Mouse (Mus musculus): ENCODE data around the gene Slc35f6. TPM values are rescaled to one million over a fixed set of nuclear protein-coding genes. Genes with fewer than 3 reads are reported as not detected.
"Not testable (repeated sequence)": the region's sequence is repeated elsewhere in the genome, so short reads cannot be mapped to it uniquely, and the experiment has no call there.

Gene Slc35f6
- polyA plus RNA-seq, 1 experiment from 2014 or later: 35.1 TPM

- Histone ChIP-seq H3K36me3 (no peaks in the 10 kb centered on the region), H3K4me3 (no peak overlapping the region), H3K9me3 (no peaks in the 10 kb centered on the region), H3K27me3 (no peaks in the 10 kb centered on the region), H3K9ac (no peak overlapping the region), H3K4me1 (replicated peaks) (no peaks in the 10 kb centered on the region), H3K4me2 (no peak overlapping the region), H3K27ac (replicated peaks) (no peak overlapping the region)
- 90% methylated on average over 5 of the region's 5 CpGs for WGBS
- no peak for ATAC-seq (ENCODE audit: low FRiP score, low read depth)
These were observed 31.9 kb downstream of the Slc35f6 start for GRCm38 (mm10) chr5:30679593-30679992.

- Histone ChIP-seq H3K9ac (no peak overlapping the region), H3K4me1 (replicated peaks) (no peaks in the 10 kb centered on the region), H3K4me3 (no peak overlapping the region), H3K36me3 (no peaks in the 10 kb centered on the region), H3K9me3 (no peaks in the 10 kb centered on the region), H3K4me2 (no peak overlapping the region), H3K27ac (replicated peaks) (no peak overlapping the region), H3K27me3 (no peaks in the 10 kb centered on the region)
- 79% methylated on average over 5 of the region's 5 CpGs for WGBS
- ATAC-seq (ENCODE audit: low FRiP score, low read depth): no peak
These were observed 34.2 kb downstream of the Slc35f6 start for GRCm38 (mm10) chr5:30681970-30682369.

- no peak overlapping the region for H3K9ac ChIP-seq
- H3K4me3 ChIP-seq: no peak overlapping the region
- H3K4me1 ChIP-seq (replicated peaks): no peaks in the 10 kb centered on the region
- H3K36me3 ChIP-seq: no peaks in the 10 kb centered on the region
- no peak overlapping the region for H3K27ac ChIP-seq (replicated peaks)
- no peaks in the 10 kb centered on the region for H3K27me3 ChIP-seq
- no peaks in the 10 kb centered on the region for H3K9me3 ChIP-seq
- no peak for ATAC-seq (ENCODE audit: low FRiP score, low read depth)
- no peak overlapping the region for H3K4me2 ChIP-seq
These were observed 35.4 kb downstream of the Slc35f6 start for GRCm38 (mm10) chr5:30682967-30683600.

DNA sequence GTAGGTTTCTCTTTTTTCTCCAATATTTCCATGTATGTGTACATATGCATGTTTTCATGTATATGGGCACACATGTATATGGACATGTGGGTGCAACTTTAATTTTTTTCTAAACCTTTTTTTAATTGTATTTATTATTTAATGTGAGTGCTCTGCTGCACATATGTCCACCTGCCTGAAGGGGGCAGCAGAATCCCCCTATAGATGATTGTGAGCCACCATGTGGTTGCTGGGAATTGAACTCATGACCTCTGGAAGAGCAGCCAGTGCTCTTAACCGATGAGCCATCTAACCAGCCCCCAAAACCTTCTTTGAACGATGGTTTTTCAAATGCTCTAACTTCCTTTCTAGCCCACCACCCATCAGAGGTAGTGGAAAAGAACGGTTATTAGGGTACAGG lies 36.3 kb downstream of the Slc35f6 start:
- no peak overlapping the region for H3K9ac ChIP-seq
- ATAC-seq (ENCODE audit: low FRiP score, low read depth): no peak
- H3K4me1 ChIP-seq (replicated peaks): no peaks in the 10 kb centered on the region
- H3K9me3 ChIP-seq: no peaks in the 10 kb centered on the region
- no peak overlapping the region for H3K27ac ChIP-seq (replicated peaks)
- H3K4me2 ChIP-seq: no peak overlapping the region
- no peak overlapping the region for H3K4me3 ChIP-seq
- H3K36me3 ChIP-seq: no peaks in the 10 kb centered on the region
- H3K27me3 ChIP-seq: no peaks in the 10 kb centered on the region
- 71% methylated on average over 3 of the region's 3 CpGs for WGBS

GRCm38 (mm10) chr5:30686781-30687180 lies 39.0 kb downstream of the Slc35f6 start:
- 71% methylated on average over 3 of the region's 3 CpGs for WGBS
- no peaks in the 10 kb centered on the region for H3K4me1 ChIP-seq (replicated peaks)
- H3K27ac ChIP-seq (replicated peaks): no peak overlapping the region
- ATAC-seq (ENCODE audit: low FRiP score, low read depth): no peak
- no peaks in the 10 kb centered on the region for H3K27me3 ChIP-seq
- no peaks in the 10 kb centered on the region for H3K9me3 ChIP-seq
- no peak overlapping the region for H3K4me2 ChIP-seq
- H3K36me3 ChIP-seq: no peaks in the 10 kb centered on the region
- no peak overlapping the region for H3K9ac ChIP-seq
- H3K4me3 ChIP-seq: no peak overlapping the region

DNA sequence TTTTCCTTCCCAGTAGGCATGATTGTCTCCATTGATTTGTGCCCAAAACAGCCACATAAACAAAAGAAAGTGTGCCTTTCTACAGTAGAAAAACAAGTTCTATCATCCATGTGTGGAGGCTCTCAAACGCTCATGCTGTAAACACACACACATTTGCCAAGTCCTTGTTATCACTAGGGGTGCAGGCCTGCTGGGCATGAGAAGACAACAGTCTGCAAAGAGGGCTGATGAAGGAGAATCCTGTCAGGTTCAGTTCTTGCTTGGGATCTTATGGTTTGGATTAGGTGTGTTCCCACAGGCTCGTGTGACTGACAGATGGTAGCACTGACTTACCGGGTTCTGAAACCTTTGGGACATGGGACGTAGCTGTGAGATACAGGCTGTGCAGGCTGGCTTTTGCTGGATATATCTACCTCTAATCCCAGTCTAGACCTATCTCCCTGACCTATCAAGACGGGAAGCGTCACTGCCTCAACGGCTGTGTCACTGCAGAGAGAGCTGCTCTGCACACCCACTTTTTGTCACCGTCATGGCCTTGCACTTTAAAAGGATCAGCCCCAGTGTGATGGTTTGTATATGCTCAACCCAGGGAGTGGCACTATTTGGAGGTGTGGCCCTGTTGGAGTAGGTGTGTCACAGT lies 52.7 kb downstream of the Slc35f6 start:
- no peak overlapping the region for H3K9ac ChIP-seq
- H3K27ac ChIP-seq (replicated peaks): no peak overlapping the region
- no peaks in the 10 kb centered on the region for H3K36me3 ChIP-seq
- H3K9me3 ChIP-seq: no peaks in the 10 kb centered on the region
- no peak overlapping the region for H3K4me2 ChIP-seq
- H3K4me1 ChIP-seq (replicated peaks): no peaks in the 10 kb centered on the region
- no peak for ATAC-seq (ENCODE audit: low FRiP score, low read depth)
- H3K4me3 ChIP-seq: no peak overlapping the region
- H3K27me3 ChIP-seq: no peaks in the 10 kb centered on the region
- 86% methylated on average over 8 of the region's 8 CpGs for WGBS

DNA sequence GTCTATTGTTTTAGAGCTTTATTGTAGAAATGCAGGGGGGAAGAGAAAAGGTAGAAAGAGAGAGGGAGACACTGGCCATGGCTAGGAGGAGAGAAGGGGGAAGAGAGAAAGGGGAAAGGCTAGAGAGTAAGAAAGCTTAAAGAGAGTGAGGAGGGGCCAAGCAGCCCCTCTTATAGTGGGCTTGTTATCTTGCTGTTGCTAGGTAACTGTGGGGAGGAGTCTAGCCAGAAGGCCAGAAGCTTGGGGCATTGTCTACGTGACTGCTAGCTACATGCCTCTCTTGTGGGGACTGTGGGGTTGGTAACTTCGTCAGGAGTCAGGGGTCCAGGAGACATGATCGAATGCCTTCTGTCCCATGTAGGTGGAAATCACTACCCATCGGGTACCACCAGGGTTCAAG lies 53.6 kb downstream of the Slc35f6 start:
- H3K4me3 ChIP-seq; H3K9me3 ChIP-seq; H3K36me3 ChIP-seq; H3K9ac ChIP-seq; H3K27me3 ChIP-seq; ATAC-seq (ENCODE audit: low FRiP score, low read depth); H3K27ac ChIP-seq (replicated peaks); H3K4me1 ChIP-seq (replicated peaks); H3K4me2 ChIP-seq: not testable (repeated sequence)
- 31% methylated on average over 4 of the region's 4 CpGs for WGBS

DNA sequence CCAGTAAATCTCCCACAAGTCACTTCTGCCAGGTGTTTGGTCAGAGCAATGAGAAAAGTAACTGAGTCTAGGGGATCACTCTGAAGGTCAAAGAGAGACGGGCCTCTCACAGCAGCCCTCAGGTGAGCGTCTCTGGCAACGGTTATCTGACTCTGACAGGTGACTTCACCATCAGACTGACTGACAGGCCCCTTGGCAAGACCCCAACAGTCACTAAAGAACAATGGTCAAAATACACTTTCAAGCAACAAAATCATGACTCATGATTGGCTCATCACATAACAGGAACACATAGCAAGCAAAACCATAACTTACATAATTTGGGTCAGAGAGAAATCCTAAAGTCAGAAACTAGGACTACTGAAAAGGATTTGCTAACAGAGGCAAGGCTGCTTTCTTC lies 54.1 kb downstream of the Slc35f6 start:
- H3K9ac ChIP-seq: no peak overlapping the region
- 86% methylated on average over 3 of the region's 3 CpGs for WGBS
- H3K4me1 ChIP-seq (replicated peaks): no peaks in the 10 kb centered on the region
- H3K4me2 ChIP-seq: no peak overlapping the region
- no peak overlapping the region for H3K27ac ChIP-seq (replicated peaks)
- H3K27me3 ChIP-seq: no peaks in the 10 kb centered on the region
- no peaks in the 10 kb centered on the region for H3K9me3 ChIP-seq
- no peak overlapping the region for H3K4me3 ChIP-seq
- ATAC-seq (ENCODE audit: low FRiP score, low read depth): no peak
- no peaks in the 10 kb centered on the region for H3K36me3 ChIP-seq

Small RNA genes lying within 50 kb of the gene (microRNA-seq; reads per million reads assigned to microRNA genes)
- not detected for gene Mir5625

Other genes starting within 250 kb of the Slc35f6 start
- gene Otof, start 186.0 kb upstream of the Slc35f6 start, polyA plus RNA-seq (2015; fragmentation: Nextera tagmentation; extraction: Ambion mirVana): 6.8 and 7.9 TPM in 2 replicates
- 1.5 and 1.6 TPM in 2 replicates for gene 1700001C02Rik, start 181.9 kb upstream of the Slc35f6 start, polyA plus RNA-seq (2015; fragmentation: Nextera tagmentation; extraction: Ambion mirVana)
- gene Cib4, start 102.1 kb upstream of the Slc35f6 start, polyA plus RNA-seq (2015; fragmentation: Nextera tagmentation; extraction: Ambion mirVana): not detected in 2 replicates
- 11.7 and 12.8 TPM in 2 replicates for gene Kcnk3, start 59.8 kb upstream of the Slc35f6 start, polyA plus RNA-seq (2015; fragmentation: Nextera tagmentation; extraction: Ambion mirVana)
- gene Cenpa, start 18.8 kb downstream of the Slc35f6 start, polyA plus RNA-seq (2015; fragmentation: Nextera tagmentation; extraction: Ambion mirVana): 52.3 and 66.5 TPM in 2 replicates
- 208 and 265 TPM in 2 replicates for gene Dpysl5, start 63.6 kb downstream of the Slc35f6 start, polyA plus RNA-seq (2015; fragmentation: Nextera tagmentation; extraction: Ambion mirVana)
- gene Mapre3, start 166.7 kb downstream of the Slc35f6 start, polyA plus RNA-seq (2015; fragmentation: Nextera tagmentation; extraction: Ambion mirVana): 138 and 157 TPM in 2 replicates
- 65.3 and 67.7 TPM in 2 replicates for gene Tmem214, start 220.1 kb downstream of the Slc35f6 start, polyA plus RNA-seq (2015; fragmentation: Nextera tagmentation; extraction: Ambion mirVana)
- 20.6 and 25.7 TPM in 2 replicates for gene Agbl5, start 240.8 kb downstream of the Slc35f6 start, polyA plus RNA-seq (2015; fragmentation: Nextera tagmentation; extraction: Ambion mirVana)